In the genomic region with DNA sequence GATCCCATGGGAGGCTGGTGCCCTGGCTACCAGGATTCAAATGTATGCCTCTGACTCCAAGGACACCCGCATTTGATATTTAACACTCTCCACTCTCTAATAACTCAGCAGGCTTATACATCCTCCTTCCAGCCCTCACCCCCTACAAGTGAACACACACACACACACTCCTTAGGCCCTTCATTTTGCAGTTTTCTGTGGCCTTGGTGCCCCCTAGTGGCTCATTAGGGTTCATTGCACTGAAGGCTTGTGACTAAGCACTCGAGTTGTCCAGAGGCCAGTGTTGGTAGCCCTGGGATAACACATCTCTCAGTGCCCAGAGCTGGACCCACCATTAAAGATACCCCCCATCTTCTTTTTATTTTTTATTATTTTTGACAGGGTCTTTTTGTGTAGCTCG, we compare ENCODE assay signal across 7 mouse cellular contexts. TPM values are rescaled to one million over a fixed set of nuclear protein-coding genes. Genes with fewer than 3 reads are reported as not detected.
DNase-seq lines count a peak whose midpoint lies in the region; ATAC-seq lines count a peak whose summit lies in the region.

No protein-coding gene starts in this region.

- H3K4me3 ChIP-seq in midbrain, embryonic 10.5 days: no peak overlapping the region

- no peak overlapping the region for H3K27ac ChIP-seq in midbrain, embryonic 10.5 days (replicated peaks)

- intact Hi-C loops in left cerebral cortex, postnatal 25 days (cut with DNase I): loop anchor here (1.0 to 10.0 kb wide), 4 partner anchors 41 to 369 kb away; no protein-coding TSS in a partner anchor

- 11% methylated on average over 3 of the region's 3 CpGs for WGBS in midbrain, embryonic 10.5 days

- no peaks in the 10 kb centered on the region; the same call in 1 of the 2 replicates for H3K27me3 ChIP-seq in midbrain, embryonic 10.5 days (ENCODE audit: low read depth, poor library complexity, severe bottlenecking)

- peak; percentile 74 for ATAC-seq in inflammation-experienced regulatory T-cells, adult 6 months

- peaks cover 7% of the 10 kb centered on the region; the same call in 1 of the 2 replicates for H3K4me1 ChIP-seq in midbrain, embryonic 10.5 days

- H3K36me3 ChIP-seq in midbrain, embryonic 10.5 days: no peaks in the 10 kb centered on the region

- no peaks in the 10 kb centered on the region for H3K9me3 ChIP-seq in midbrain, embryonic 10.5 days (replicated peaks)

- DNase-seq in ZHBTc4 (ENCODE audit: low read depth, low spot score): peak; percentile 71
- peak; percentile 79 to 83 for DNase-seq in cerebellum, postnatal 10 days
- peak; percentile 48 to 59 for DNase-seq in frontal cortex, postnatal 25 days (ENCODE audit: low spot score in 2 of 2)
- DNase-seq in left cerebral cortex, postnatal 25 days (ENCODE audit: low spot score in 2 of 2): peak; percentile 77 to 85
- peak; percentile 58 for DNase-seq in midbrain, embryonic 10.5 days (ENCODE audit: low spot score)
- peak; percentile 38 to 62 for DNase-seq in right cerebral cortex, postnatal 36 days (ENCODE audit: low spot score in 2 of 2)

RNA-seq across cellular contexts. Expression of gene Lamtor5, which starts 4.8 kb away (rescaled TPM):
- polyA plus RNA-seq in inflammation-experienced regulatory T-cells, adult 6 months (2017; shearing (Covaris generic)): 100 to 1,000 TPM; 181 to 254 (median 184) TPM
- total RNA-seq in left cerebral cortex, postnatal 25 days (2021): 10 to 100 TPM; 66.9 to 73.0 TPM
- 193 and 202 TPM in 2 replicates for polyA plus RNA-seq in midbrain, embryonic 10.5 days (2016; fragmentation: Nextera tagmentation; extraction: Ambion mirVana)

RNA-seq across cellular contexts. Expression of gene Slc16a4, which starts 17.2 kb away (rescaled TPM):
- 1 to 10 TPM; 1.5 to 1.9 (median 1.6) TPM for polyA plus RNA-seq in inflammation-experienced regulatory T-cells, adult 6 months (2017; shearing (Covaris generic))
- 1 to 10 TPM; 1.7 TPM for total RNA-seq in left cerebral cortex, postnatal 25 days (2021)
- polyA plus RNA-seq in midbrain, embryonic 10.5 days (2016; fragmentation: Nextera tagmentation; extraction: Ambion mirVana): 1.5 and 2.3 TPM in 2 replicates

RNA-seq across cellular contexts. Expression of gene Prok1, which starts 34.3 kb away (rescaled TPM):
- polyA plus RNA-seq in inflammation-experienced regulatory T-cells, adult 6 months (2017; shearing (Covaris generic)): under 1 TPM in 2 of 3 experiments, not detected in 1; 0.25 to 0.40 TPM
- total RNA-seq in left cerebral cortex, postnatal 25 days (2021): under 1 TPM in 1 of 2 experiments, not detected in 1; 0.18 TPM
- 0.11 TPM in 1 of 2 replicates, not detected in the other for polyA plus RNA-seq in midbrain, embryonic 10.5 days (2016; fragmentation: Nextera tagmentation; extraction: Ambion mirVana)

RNA-seq across cellular contexts. Expression of gene A630076J17Rik, which starts 43.4 kb away (rescaled TPM):
- polyA plus RNA-seq in inflammation-experienced regulatory T-cells, adult 6 months (2017; shearing (Covaris generic)): under 1 TPM in 1 of 3 experiments, not detected in 2; 0.31 TPM
- total RNA-seq in left cerebral cortex, postnatal 25 days (2021): not detected
- not detected in 2 replicates for polyA plus RNA-seq in midbrain, embryonic 10.5 days (2016; fragmentation: Nextera tagmentation; extraction: Ambion mirVana)

RNA-seq across cellular contexts. Expression of gene Cym, which starts 52.3 kb away (rescaled TPM):
- polyA plus RNA-seq in inflammation-experienced regulatory T-cells, adult 6 months (2017; shearing (Covaris generic)): under 1 TPM in 1 of 3 experiments, not detected in 2; 0.49 TPM
- total RNA-seq in left cerebral cortex, postnatal 25 days (2021): not detected
- polyA plus RNA-seq in midbrain, embryonic 10.5 days (2016; fragmentation: Nextera tagmentation; extraction: Ambion mirVana): not detected in 2 replicates
